Mouse (Mus musculus): ENCODE measurements around the gene Rbpms2.

The Rbpms2 gene

DNA sequence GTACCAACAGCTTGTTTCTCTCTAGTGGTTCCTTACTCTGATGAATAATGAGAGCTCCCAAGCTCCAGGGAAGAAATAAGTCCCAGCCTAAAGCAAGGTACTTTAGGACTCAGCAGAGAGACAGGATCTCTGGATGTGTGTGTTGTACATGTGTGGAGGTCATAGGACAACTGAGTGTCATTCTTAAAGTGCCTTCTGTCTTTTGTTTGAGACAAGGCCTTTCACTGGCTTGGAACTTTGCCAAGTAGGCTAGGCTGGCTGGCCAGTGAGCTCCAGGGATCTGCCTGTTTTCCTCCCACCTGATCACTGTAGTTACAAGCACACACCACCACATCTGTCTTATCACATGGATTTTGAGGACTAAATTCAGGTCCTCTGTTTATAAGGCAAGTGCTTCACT is 66.9 kb downstream of the Rbpms2 start:
- no peak for DNase-seq (ENCODE audit: low spot score)

DNA sequence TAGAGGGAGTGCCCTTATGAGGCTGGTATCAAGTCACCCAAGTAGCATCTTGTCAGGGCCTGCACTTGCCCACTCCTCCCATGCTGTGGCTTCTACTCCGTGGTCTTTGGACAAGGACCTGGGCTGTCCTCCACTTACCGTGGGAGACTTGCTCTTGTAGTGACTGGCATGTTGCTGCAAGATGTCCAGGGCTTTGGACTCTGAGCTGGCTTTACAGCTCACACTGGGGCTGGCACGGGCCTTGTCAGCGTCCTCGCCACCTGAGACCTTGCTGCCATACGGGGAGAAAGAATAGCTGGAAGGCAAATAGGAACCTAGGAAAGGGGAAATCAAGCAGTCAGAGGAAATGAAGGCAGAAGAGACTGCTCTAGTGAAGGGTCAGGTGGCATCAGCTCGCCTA is 67.9 kb downstream of the Rbpms2 start:
- no peak for DNase-seq (ENCODE audit: low spot score)

DNA sequence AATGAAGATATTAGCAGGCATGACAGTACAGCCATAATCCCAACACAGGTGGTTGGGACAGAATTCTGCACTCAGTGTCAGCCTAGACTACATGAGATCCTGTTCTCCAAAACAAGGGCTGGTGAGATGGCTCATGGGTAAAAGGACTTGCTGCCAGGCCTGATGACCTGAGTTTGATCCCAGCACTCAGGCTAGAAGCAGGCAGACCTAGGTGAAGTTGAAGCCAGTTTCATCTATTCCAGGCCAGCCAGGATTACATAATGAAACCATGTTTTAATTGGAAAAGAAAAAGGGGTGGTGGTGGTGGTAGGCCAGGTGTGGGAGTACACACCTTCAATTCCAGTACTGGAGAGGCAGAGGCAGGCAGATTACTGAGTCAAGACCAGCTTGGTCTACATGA is 68.5 kb downstream of the Rbpms2 start:
- DNase-seq (ENCODE audit: low spot score): no peak

DNA sequence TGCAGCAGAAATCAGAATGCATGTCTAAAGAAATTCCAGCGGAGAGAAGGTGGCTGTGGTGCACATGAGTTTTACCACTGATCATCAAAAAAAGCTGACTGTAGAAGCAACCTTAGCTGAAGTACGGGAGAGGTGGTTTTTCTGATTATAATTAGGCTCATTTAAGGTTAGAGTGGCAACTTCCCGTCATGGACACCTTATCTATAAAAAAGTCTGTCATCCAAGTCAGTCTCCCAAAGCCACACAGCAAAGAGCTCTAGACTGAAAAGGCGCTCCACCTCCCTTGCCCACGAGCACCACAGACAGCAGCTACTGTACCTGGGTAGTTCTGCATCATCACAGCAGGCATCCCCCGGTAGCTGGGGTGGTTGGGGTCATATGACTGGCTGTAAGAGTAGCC is 71.1 kb downstream of the Rbpms2 start:
- DNase-seq (ENCODE audit: low spot score): no peak

DNA sequence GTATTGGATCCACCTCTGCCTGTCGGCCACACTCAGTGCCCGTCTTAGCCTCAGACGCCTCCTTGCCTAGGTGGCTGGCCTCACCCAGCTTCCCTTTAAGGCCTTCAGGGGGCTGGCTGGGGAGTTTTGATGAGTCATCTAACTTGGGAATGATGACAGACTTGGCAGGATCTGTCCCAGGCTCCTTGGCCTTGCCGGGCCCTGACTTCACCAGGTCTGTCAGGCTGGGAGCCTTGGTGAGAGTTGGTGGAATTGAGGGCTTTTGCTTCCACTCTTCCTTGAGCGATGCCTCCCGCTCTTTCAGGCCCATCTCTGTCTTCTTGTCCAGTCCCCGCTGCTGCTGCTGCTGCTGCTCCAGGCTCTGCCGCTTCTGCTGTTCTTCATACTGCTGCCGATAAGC is 72.8 kb downstream of the Rbpms2 start:
- no peak for DNase-seq (ENCODE audit: low spot score)

DNA sequence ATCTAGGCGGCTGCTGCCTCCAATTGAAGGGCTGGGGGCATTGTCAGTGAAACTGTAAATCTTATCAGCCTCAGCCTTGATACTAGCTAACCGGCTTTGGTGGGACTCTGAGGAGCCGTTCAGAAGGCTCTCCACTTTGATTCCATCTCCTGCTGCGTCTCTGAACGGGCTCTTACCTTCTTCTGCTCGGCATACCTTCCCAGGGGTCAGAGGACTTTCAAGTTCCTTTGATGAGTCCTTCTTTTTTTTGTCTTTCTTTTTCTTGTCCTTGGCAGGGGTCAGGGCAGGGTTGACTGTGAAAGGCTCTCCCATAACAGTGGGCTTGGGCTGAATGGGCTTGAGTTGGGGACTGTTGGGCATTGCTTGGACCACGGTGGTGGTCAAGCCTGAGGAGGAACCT is 73.8 kb downstream of the Rbpms2 start:
- DNase-seq (ENCODE audit: low spot score): no peak

DNA sequence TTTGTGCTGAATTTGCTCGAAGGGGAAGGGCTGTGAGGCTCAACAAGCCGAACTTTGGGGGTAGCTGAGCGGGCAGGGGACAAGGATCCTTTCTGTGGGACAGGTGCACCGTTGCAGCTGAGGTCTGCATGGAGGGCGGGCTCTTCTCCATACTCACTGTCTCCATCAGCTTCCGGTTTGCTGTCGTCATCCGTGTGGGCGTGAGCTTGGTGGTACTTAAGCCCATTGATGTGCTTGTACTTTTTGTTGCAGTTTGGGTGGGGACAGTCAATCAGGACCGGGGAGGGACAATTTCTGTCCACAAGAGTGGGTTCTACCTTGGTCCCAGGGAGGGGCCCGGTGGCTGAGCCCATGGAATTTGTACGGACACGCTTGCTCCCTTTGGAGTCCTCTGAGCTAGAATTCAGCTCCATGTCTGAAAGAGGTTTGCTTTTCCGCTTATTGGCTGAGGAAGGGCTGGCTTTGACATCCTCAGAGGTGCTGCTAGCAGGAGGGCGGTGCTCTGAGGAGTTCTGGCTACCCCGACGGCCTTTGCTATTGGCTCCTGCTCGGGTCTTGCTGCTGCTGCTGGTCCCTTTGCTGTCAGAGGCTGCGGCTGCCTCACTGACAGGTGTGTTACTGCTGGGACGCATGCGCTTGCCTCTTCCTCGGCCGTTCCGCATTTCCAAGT is 74.6 kb downstream of the Rbpms2 start:
- no peak for DNase-seq (ENCODE audit: low spot score)

Data from lung, postnatal 25 days (tissue).